Mouse (Mus musculus) small intestine, adult 2 months (tissue): ENCODE results near the gene Sgsh. TPM values are rescaled to one million over a fixed set of nuclear protein-coding genes. Genes with fewer than 3 reads are reported as not detected.

ENCODE experiments used
- H3K27ac ChIP-seq: fragments of 200-500 bp; 2 replicates; pipeline ENCODE4 v1.5.1; 2012; ENCODE audit warnings: low read depth, low read length, control low read depth, inconsistent platforms; ENCODE audit not compliant: insufficient read depth
- H3K27me3 ChIP-seq: fragments of 200-500 bp; 2 replicates; pipeline ENCODE4 v1.6.1; 2012; ENCODE audit warnings: mild to moderate bottlenecking, moderate library complexity, low read length, inconsistent platforms; ENCODE audit not compliant: control insufficient read depth, insufficient read depth
- H3K36me3 ChIP-seq: fragments of 200-500 bp; 2 replicates; pipeline ENCODE4 v1.6.1; 2012; ENCODE audit warnings: mild to moderate bottlenecking, low read length, control low read depth, inconsistent platforms; ENCODE audit not compliant: control insufficient read depth, insufficient read depth
- H3K4me1 ChIP-seq: fragments of 200-500 bp; 2 replicates; pipeline ENCODE4 v1.6.1; 2012; ENCODE audit warnings: low read length, inconsistent platforms, mixed read lengths; ENCODE audit not compliant: control insufficient read depth, insufficient read depth, insufficient read length
- H3K4me3 ChIP-seq: fragments of 200-500 bp; 2 replicates; pipeline ENCODE4 v1.5.1; 2012; ENCODE audit warnings: low read depth, mild to moderate bottlenecking, control low read depth, inconsistent platforms, low read length, moderate library complexity
- CTCF ChIP-seq: fragments of 200-500 bp; IDR thresholded peaks from 2 replicates; pipeline ENCODE4 v1.5.1; 2012; ENCODE audit warnings: low read depth, mild to moderate bottlenecking, control low read depth, inconsistent platforms, low read length, moderate library complexity, mixed read lengths; ENCODE audit not compliant: insufficient replicate concordance, insufficient read length; ENCODE audit errors: extremely low read depth
- POLR2A ChIP-seq: fragments of 200-500 bp; IDR thresholded peaks from 2 replicates; pipeline ENCODE4 v1.6.1; 2012; ENCODE audit warnings: low read depth, mild to moderate bottlenecking, control low read depth, inconsistent platforms, low read length, moderate library complexity
- WGBS: fragments of 180-500 bp; shearing (Covaris S2); methylation state at CpG from one replicate; pipeline ENCODE4 v1.1.7; 2018; 5-methylcytosine and 5-hydroxymethylcytosine counted together
- polyA plus RNA-seq: library from polyadenylated mRNA; depleted of rRNA; stranded (reverse); fragments of >200 nt; gene quantifications from 2 replicates; pipeline ENCODE4 v1.2.3, GENCODE M21; 2012

The Sgsh gene
- polyA plus RNA-seq, 1 experiment = 19.2 TPM

DNA sequence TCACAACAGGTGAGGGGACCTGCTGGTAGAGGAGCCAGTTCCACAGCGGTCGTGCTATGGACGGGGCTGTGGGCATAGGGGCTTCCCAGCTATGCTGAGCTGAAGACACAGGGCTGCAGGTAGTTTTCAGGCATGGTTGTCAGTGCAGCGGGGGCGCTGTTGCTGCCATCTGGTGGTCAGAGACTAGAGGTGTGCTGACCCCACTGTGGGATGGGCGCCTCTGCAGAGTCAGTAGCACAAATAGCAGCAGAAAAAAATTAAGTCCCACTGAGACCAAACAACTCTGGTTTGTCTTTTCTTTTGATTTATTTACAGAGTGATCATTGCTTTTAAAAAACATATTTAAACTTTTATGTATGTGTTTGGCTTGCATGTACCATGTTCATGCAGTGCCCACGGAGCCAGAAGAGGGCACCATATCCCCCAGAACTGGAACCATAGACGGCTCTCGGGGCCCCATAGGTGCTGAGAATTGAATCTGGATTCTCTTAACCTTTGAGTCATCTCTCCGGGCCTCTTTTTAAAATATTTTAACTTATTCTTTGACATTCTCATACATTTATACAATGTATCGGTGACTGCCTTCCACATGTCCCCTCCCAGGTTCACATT is 8.3 kb upstream of the Sgsh start:
- WGBS = 26% methylated on average over 11 of the region's 11 CpGs
- Histone ChIP-seq H3K4me1 (no peaks in the 10 kb centered on the region), H3K27ac (no peak overlapping the region), H3K27me3 (no peaks in the 10 kb centered on the region), H3K4me3 (no peak overlapping the region), H3K36me3 (peaks cover 7% of the 10 kb centered on the region; the same call in 1 of the 2 replicates)
- no peak for TF ChIP-seq POLR2A
- TF ChIP-seq CTCF = peak; percentile 99

DNA sequence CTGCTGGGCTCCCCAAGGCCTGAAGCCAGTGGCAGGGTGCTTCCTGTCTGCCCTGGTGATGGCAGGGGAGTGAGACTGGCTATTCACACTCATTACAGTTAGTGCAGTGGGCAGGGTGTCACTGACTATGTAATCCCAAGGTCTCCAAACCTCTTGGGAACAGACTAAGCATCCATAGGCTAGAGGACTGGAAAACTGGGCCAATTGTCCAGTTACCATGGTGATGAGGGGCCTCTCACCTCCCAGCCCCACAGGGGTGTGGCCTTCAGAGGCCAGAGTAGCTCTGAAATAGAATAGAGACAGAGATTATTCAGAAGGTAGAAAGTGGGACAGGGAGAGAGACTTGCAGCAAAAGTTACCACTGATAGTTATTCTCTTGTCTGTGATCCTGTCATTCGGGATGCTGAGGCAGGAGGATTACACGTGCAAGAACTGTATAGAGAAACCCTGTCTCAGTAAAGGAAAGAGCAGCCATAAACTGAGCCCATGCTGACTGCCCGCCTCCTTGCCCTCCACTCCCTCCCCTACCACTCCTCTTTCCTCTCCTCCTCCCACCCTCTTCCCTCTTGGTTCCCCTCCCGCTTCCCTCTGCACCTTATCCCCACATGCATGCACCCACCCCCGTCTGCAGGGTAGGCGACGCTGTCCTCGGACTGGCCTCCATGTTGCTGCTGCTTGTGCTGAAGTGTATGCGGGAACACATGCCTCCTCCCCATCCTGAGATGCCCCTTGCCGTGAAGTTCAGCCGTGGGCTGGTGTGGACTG is 7.6 kb upstream of the Sgsh start:
- 47% methylated on average over 11 of the region's 11 CpGs for WGBS
- H3K4me3 ChIP-seq = no peak overlapping the region
- peaks cover 7% of the 10 kb centered on the region; the same call in 1 of the 2 replicates for H3K36me3 ChIP-seq
- H3K27ac ChIP-seq = no peak overlapping the region
- TF ChIP-seq CTCF (no peak), POLR2A (no peak)
- no peaks in the 10 kb centered on the region for H3K4me1 ChIP-seq
- no peaks in the 10 kb centered on the region for H3K27me3 ChIP-seq

DNA sequence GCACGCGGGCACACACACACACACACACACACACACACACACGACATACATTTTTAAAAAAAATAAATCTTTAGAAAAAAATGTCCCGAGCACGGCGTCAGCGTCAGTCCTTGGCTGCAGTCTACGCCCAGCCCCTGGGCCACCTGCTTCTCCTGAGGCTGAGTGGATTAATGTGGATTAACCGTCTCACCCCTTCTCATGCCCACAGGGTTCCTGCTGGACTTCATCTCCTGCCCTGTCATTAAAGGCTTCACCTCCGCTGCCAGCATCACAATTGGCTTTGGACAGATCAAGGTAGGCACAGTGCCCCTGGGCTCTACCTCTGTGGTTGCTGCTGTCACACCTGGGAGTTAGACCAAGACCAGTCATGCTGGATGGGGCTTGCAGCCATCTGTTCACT is 3.8 kb upstream of the Sgsh start:
- Histone ChIP-seq H3K27ac (no peak overlapping the region), H3K4me1 (peaks cover 5% of the 10 kb centered on the region; the same call in 1 of the 2 replicates), H3K4me3 (no peak overlapping the region), H3K27me3 (no peaks in the 10 kb centered on the region), H3K36me3 (peaks cover 7% of the 10 kb centered on the region; the same call in 1 of the 2 replicates)
- 94% methylated on average over 10 of the region's 10 CpGs for WGBS
- TF ChIP-seq POLR2A (no peak), CTCF (no peak)

DNA sequence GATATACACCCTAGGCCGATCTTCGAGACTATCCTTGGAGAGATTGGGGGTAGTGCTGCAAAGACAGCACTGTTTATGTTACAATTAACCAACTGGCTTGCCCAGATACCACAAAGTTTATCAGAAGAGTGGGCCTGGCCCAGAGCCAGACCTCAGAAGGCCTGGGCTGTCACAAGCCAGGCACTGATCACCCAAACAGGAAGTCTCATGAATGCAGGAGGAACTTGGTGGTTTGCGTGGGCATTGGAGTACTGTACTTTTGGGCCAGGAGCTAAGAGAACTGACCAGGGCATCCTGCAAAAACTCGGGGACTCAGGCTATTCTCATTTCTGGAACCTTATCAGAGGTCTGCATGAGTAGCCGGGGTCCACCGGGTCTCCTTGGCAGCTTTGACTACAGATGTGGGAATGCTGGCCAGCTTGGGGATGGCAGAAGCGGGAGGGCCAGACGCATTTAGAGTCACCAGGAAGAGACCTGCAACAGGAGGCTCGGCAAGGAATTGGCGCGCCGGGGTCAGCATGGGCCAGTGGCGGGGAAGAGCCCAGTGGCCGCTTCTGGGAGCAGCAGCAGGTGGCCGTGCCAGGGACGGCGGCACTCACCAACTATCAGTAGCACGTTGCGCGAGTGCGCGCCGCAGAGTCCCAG is 416 bp downstream of the Sgsh start:
- peak overlapping the region; percentile 93 for H3K4me3 ChIP-seq
- H3K4me1 ChIP-seq = peaks cover 5% of the 10 kb centered on the region; the same call in 1 of the 2 replicates
- under 1% methylated on average over 23 of the region's 23 CpGs for WGBS
- H3K27me3 ChIP-seq = no peaks in the 10 kb centered on the region
- TF ChIP-seq CTCF (no peak), POLR2A (0 out of 2 replicates have a peak, but pooled peaks have one; percentile 3)
- peak overlapping the region; percentile 71 for H3K27ac ChIP-seq
- peaks cover under 1% of the 10 kb centered on the region; the same call in 1 of the 2 replicates for H3K36me3 ChIP-seq

DNA sequence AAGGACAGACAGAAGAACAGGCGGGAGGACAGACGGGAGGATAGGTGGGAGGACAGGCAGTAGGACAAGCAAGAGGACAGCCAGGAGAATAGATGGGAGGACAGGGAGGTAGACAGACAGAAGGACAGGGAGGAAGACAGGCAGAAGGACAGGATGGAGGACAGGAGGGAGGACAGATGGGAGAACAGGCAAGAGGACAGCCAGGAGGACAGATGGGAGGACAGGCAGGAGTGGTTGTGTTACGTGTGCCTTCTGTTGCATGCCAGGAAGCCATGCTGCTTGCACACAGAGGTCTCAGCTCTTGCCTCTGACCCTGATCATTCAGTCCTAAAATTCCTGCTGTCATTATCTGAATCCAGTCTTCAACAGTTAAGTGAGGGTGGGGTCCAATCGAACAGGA is 1.4 kb downstream of the Sgsh start:
- 78% methylated on average over 4 of the region's 4 CpGs for WGBS
- TF ChIP-seq CTCF (no peak), POLR2A (no peak)

DNA sequence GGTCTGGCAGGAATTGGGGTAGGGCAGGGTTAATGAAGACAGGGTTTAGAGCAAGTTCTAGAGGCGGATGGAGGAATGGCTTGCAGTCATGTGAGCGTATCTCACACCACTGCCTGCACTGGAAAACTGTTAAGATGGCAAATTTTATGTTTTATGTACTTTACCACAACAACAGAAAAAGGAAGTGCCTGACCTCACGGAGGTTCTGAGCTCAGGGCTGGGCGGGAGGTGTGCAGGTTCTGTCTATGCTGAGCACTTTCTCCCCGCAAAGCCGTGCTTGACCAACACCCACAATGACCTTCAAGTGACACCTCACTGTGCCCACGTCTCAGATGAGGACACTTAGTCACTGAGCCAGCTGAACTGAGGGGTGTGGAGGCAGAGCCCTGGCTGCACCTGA is 3.2 kb downstream of the Sgsh start:
- no peak overlapping the region for H3K4me3 ChIP-seq
- TF ChIP-seq POLR2A = no peak
- no peak for TF ChIP-seq CTCF
- H3K27me3 ChIP-seq = no peaks in the 10 kb centered on the region
- WGBS = 78% methylated on average over 7 of the region's 7 CpGs
- H3K36me3 ChIP-seq = peaks cover 3% of the 10 kb centered on the region; the same call in 1 of the 2 replicates
- no peak overlapping the region for H3K27ac ChIP-seq
- H3K4me1 ChIP-seq = peaks cover 5% of the 10 kb centered on the region; the same call in 1 of the 2 replicates

More for the DNA sequence above, 1.4 kb downstream of the Sgsh start:
- H3K27me3 ChIP-seq = no peaks in the 10 kb centered on the region
- no peak overlapping the region for H3K4me3 ChIP-seq
- H3K4me1 ChIP-seq = peaks cover 5% of the 10 kb centered on the region; the same call in 1 of the 2 replicates
- no peak overlapping the region for H3K27ac ChIP-seq
- H3K36me3 ChIP-seq = no peaks in the 10 kb centered on the region

DNA sequence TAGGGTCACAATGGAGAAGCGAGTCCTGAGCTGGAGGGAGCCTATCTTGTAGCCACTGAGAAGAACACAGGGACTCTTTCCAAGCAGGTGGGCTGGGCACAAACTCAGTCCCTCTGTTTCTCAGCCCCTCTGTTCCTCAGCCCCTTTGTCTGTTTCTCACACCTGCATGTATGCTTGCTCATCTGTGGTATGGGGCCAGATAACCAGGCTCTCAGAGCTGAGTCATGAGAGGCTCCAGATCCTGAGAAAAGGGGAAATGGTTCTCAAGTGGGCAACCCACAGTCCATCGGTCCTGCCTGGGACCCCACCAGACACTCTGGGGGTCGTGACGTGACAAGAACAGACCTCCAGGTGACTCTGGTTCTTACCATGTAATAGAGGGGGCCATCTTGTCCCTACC is 8.2 kb downstream of the Sgsh start:
- peaks cover 24% of the 10 kb centered on the region for H3K36me3 ChIP-seq
- no peaks in the 10 kb centered on the region for H3K27me3 ChIP-seq
- no peak overlapping the region for H3K27ac ChIP-seq
- TF ChIP-seq CTCF = no peak
- no peak for TF ChIP-seq POLR2A
- WGBS = 91% methylated on average over 4 of the region's 4 CpGs
- H3K4me1 ChIP-seq = no peaks in the 10 kb centered on the region
- no peak overlapping the region for H3K4me3 ChIP-seq
